Mouse (Mus musculus): ENCODE measurements around the gene Crybb1.

Crybb1 gene

DNA sequence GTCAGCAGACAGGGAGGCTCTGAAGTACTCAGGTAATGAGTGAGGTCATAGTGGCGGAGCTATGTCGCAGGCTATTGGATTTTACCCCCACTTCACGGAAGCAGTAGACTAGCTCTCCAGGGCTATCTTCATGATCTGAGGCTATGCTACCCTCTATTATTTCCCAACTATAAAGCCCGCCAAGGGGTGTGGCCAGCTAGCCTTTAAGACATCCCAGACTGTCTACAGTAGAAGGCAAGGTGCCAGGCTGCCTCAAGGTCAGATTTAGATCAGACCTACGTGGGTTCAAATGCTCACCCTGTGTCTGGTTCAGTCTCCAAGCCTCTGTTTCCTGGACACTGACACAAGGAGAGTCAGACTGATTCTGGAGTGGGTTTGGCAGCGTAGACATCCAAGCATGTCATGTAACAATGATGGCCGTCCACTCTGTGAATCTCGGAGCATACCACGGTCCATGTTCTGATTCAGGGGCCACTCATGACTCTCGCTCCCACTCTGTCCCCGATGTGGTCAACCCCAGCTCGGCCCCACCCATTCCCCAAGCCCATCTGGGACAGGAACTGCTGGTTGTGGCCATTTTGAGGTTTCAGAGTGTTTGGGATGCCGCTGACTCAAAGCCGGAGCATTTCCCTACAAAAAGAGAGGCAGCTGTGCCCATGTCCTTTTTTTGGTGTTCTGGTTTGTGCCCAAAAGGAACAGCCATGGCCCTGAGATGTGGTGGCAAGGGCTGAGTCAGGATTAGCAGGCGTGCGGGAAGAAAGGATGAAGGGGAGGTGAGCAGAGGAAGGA is 4.4 kb downstream of the Crybb1 start:
- in situ Hi-C loops (cut with MboI; ENCODE audit: unreplicated experiment in 2 of 2): loop anchor here in 1 of 2 experiments (25.0 kb wide), 2 partner anchors 877 to 1527 kb away; no protein-coding TSS in a partner anchor

DNA sequence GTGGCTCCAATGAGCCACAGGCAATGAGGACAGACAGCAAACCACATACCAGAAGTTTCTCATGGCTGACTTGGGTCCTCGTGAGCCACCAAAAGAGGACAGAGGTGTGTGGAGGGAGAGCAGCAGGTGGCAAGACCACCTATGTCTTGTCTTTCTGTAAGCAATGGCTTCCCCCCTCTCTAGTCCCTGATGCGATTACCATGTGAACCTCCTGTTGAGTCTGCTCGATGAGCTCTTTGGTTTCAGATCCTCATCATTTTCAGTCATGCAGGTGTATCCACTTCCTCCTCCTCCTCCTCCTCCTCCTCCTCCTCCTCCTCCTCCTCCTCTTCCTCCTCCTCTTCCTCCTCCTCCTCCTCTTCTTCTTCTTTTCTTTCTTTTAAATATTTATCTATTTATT is 5.2 kb downstream of the Crybb1 start:
- in situ Hi-C loops (cut with MboI; ENCODE audit: unreplicated experiment in 2 of 2): loop anchor here in 1 of 2 experiments (25.0 kb wide), 2 partner anchors 876 to 1526 kb away; no protein-coding TSS in a partner anchor

DNA sequence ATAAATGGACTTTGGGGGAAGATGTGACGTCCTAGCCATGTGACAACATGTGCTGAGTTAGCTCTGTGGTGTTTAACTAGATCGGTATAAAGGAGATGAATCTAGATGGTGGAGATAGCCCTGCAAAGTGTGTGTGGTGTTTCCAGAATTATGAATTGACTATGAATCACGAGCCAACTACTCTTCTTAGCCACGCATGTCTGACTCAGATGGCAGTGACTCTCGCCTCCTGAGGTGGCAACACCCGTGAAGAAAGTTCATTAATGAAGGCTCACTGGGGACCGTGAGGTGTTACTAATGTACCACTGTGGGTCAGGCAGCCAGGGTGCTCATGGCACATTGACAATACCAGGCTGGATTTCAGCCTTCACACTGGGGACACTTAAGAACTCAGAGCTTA is 8.5 kb downstream of the Crybb1 start:
- in situ Hi-C loops (cut with MboI; ENCODE audit: unreplicated experiment in 2 of 2): loop anchor here in 1 of 2 experiments (25.0 kb wide), 2 partner anchors 873 to 1523 kb away; no protein-coding TSS in a partner anchor

DNA sequence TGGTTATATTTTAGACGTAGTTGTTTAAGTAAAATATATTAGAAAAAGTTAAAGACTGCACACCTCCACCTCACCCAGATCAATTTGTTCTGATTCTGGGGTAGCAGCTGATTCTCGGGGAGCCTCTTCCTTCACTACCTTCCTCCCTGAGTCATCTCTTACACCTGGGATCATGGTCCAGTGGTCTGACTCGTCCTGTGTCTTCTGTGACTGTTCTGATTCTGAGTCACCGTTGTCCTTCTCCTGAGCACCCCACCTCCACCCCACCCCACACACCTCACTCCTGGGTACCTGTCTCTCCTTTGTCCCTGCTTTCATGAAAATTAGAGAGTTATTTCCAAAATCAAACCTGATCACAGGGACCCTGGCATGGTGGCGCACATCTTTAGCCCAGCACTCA is 9.5 kb downstream of the Crybb1 start:
- in situ Hi-C loops (cut with MboI; ENCODE audit: unreplicated experiment in 2 of 2): loop anchor here in 1 of 2 experiments (25.0 kb wide), 2 partner anchors 872 to 1522 kb away; no protein-coding TSS in a partner anchor

DNA sequence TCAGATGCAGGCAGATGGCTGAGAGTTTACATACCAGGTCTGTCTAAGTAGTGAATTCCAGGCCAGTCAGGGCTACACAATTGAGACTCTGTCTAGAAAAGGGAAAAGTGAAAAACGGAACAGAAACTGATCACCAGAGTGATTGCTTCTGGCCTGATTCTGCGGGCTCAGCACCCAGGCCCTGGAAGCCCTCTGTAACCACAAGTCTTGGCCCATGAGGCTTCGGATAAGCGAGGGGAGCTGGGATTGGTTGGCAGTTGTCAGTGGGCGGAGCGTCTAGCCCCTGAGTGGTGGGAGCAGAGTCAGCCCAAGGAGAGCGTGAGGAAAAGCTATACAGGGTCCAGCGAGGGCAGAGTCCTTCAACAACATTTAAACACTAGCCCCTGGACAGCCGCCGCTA is 9.9 kb downstream of the Crybb1 start:
- in situ Hi-C loops (cut with MboI; ENCODE audit: unreplicated experiment in 2 of 2): loop anchor here in 1 of 2 experiments (25.0 kb wide), 2 partner anchors 872 to 1522 kb away; no protein-coding TSS in a partner anchor

DNA sequence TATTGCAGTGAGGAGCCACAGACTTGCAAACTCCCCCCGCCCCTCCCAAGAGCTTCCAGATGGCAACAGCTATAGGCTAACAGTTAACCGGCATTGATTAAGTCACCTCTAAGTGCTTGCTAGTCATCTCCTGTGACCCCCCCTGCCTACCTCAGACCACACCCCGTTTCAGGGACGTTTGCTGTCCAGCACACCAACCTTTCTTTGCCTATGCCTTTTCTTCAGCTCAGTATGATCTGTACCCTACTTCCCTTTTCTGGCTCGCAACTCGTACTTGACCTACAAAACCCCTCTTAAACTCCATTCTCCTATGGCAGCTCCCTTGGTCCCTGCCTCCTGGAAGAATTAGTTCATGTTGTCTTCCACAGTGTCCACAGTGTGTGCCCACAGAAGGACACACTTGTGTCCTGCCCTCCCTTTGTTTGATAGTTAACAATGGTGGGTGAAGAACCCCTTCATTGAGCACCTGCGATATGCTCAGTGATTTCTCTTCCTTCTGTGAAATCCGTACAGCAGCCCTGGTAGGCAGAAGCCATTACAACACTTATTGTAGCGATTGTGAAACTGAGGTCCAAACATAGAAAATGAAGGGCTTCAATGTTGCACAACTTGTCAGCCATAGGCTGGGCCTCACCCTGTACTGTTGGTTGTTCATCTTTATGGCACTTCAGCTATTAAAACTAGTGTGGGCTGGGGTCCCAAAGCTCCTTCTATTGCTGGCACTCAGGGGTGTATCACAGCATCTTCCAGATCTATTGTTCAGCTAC is 10.6 kb downstream of the Crybb1 start:
- in situ Hi-C loops (cut with MboI; ENCODE audit: unreplicated experiment in 2 of 2): loop anchor here in 1 of 2 experiments (25.0 kb wide), 2 partner anchors 871 to 1521 kb away; no protein-coding TSS in a partner anchor

DNA sequence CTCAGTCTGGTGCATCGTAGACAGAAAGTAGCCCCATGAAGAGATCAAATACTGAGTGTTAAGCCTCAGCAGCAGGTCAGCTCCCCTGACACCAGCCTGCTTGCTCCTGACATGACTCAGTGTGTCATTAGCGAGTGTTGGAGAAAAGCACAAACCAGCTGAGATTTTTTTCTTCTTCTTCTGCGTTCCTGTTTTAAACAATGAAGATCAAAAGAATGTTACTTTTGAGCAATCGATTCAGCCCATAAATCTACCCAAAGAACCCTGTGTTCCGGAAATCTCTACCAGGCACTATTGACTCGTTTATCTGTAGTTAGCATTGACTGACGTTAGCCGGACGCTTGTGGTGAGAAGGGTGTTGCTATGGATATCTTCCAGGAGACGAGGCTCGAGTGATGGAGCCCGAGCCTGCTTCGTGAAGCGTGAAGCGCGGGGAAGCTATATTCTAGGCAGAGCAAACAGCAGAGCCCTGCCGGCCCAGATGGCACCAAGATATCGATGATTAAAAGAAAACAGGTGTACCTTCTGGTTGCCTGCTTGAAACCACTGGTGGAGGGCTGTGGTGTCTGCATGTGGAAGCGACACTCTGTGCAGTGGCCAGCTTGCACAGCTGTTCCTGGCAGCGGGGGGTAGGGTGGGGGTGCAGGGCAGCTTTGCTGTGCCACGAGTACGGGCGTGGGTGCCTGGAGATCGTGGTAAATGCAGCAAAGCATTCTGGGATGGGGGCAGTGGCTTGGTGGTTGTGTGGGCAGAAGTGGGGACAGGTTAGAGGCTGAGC is 15.3 kb downstream of the Crybb1 start:
- in situ Hi-C loops (cut with MboI; ENCODE audit: unreplicated experiment in 2 of 2): loop anchor here (10.0 to 25.0 kb wide), 4 partner anchors 54 to 1516 kb away; partner anchors contain the start of gene Tfip11 (in 1 of the 2)

DNA sequence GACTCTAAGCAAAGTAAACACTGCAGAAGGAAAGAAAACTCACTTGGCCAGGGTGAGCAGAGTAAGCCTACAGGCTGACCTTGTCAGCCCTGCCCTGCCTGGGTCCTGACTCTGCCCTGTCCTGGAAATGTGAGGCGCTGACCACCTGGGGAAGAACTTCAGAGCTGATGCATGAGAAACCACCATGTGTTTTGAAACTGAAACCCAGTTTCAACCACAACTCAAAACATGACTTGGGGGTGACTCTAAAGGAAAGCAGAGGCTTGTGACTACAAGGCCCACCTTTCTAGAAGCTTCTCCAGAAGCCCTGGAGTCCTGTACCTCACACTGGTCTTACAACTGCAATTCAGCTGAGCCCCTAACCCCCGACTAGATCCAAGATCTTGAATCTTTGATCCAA is 17.3 kb downstream of the Crybb1 start:
- in situ Hi-C loops (cut with MboI; ENCODE audit: unreplicated experiment in 2 of 2): loop anchor here (10.0 to 25.0 kb wide), 4 partner anchors 52 to 1514 kb away; partner anchors contain the start of gene Tfip11 (in 1 of the 2)

DNA sequence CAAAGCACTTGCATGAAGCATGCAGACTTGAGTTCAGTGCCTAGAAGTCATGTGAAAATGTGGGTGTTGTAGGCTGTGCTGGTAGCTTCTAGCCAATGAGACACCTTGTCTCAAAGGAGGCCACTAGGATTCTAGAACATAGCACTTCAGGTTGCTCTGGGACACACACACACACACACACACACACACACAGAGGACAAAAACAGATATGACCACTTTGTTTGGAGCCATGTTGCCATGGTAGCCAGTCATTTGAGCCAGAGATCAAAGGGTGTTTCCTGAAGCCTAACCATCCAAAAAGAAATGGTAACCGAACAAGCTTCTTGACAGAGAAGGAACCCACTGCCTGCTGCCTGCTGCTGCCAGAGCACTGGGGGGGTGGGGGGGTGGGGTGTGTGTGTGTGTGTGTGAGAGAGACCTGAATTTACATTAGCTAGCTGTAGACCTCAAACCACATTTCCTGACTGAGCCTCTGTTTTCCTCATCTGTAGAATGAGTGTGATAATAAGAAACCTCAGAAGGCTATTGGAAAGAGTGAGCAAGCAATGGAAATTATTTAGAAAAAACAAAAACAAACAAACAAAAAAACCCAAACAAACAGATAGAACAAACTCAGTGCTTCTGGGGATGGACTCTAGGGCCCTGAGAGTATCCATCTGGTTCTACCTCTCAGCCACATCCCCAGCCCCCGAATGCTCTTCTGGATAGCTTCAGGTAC is 18.3 kb downstream of the Crybb1 start:
- in situ Hi-C loops (cut with MboI; ENCODE audit: unreplicated experiment in 2 of 2): loop anchor here (10.0 to 25.0 kb wide), 4 partner anchors 51 to 1513 kb away; partner anchors contain the start of gene Tfip11 (in 1 of the 2)

DNA sequence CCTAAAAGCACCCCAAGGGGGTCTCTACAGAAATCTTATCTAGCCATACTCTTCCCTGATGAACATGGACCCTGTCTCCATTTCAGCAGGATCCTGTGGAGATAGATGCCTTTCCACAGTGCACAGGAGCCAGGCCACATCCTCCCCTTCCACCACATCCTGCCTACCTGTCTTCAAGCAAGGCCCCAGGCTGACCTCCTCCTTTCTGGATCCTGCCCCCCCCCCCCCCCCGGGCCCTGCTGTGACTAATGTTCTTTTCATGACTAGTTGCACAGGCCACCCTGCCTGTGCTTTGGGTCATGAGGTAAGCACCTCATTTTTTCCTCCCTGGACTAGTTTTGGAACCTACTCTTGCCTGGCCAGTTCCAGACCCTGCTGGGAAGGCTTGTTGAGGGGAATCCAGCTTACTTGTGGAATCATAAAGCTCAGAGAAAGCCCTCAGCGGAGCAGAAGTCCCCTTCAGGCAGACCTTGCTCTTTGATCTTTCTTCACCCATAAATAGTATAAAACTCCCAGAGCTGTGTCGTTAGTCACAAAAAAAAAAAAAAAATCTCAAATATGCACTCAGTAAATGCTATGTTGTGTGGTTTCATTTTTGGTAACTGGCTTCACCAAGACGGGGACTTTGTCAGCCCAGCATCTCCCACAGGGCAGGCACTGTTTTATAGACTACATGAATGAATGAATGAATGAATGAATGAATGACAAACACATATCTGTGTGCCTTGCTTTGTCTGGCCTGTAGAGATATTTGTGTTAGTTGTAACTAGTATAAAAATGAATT is 19.6 kb downstream of the Crybb1 start:
- in situ Hi-C loops (cut with MboI; ENCODE audit: unreplicated experiment in 2 of 2): loop anchor here in 1 of 2 experiments (10.0 to 25.0 kb wide), 3 partner anchors 50 to 1512 kb away; partner anchors contain the start of gene Tfip11

DNA sequence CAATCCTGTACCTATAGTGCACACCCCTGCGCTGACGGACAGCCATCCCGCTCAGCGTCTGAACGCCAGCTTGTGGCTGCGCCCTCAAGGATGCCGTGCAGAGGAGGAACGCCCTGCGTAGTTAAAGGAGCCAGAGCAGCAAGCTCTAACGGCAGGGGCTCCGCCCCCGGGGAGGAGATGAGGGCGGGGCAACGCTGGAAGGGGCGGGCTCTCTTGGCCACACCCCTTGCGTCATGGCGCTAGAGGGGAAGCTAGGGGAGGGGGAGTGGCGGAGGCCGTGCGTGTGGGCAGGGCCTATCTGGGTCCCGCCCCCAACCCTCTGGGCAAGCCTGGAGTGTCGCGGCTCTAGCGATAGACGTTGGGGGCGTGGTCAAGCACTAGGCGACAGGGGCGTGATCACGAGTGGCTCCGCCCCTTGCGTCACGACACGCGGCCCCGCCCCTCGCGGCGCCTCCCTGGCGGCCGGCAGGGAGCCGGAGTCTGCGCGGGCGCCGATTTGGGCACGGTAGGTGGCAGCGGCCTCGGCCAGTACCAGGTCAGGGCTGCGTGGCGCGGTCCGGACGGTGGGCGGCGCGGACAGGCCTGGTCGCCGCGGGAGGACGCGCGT is 20.8 kb downstream of the Crybb1 start, which contains the start of gene Tpst2:
Gene Tpst2, plus strand, starts transcription at position 425 of the 607 bp plus-strand sequence.
- in situ Hi-C loops (cut with MboI; ENCODE audit: unreplicated experiment in 2 of 2): loop anchor here in 1 of 2 experiments (10.0 to 25.0 kb wide), 3 partner anchors 48 to 1511 kb away; partner anchors contain the start of gene Tfip11

DNA sequence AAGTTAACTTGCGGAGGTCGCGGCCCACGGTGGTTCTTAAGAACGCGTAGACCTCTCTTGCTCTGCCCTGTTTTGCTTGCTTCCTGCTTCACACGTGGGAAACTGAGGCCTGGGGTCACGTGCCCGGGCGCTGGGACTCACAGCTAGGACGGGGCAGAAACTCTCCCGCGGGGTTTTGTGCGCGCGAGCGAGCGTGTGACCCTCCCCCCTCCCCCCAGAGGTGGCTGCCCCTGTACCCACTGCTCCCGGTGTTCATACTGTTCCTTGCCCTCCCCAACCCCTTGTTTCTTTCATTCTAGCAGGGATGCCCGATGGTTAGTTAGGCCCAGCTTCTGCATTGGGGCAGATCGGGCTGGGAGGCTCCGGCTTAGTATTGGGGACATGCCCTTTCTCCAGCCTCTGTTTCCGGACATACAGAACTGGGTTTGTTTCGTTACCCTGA is 21.3 kb downstream of the Crybb1 start:
- in situ Hi-C loops (cut with MboI; ENCODE audit: unreplicated experiment in 2 of 2): loop anchor here in 1 of 2 experiments (10.0 to 25.0 kb wide), 3 partner anchors 48 to 1510 kb away; partner anchors contain the start of gene Tfip11

DNA sequence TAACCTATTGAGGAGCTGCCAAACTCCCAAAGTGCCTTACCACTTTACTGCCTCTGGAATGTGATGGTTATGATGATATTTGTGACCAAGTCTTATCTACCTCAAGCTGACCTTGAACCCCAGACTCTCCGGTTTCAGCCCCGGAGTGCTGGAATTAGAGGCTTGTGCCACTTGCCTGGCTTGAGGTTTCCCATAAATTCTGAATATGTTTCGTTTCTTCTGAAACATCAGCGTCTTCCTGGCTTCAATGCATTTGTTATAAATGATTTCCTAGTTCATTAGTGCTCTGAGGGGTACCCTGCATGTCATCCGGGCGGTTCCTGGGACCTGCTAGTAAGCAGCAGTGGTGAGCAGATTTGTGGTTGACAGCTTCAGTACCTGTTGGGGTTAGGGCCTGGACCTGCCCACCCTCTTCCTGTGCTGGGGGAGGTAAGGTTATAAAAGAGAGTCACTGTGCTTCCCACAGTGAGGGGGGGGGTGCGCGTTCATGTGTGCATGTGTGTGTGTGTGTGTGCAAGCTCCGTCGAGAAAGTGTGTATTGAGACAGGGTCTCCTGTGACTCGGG is 22.4 kb downstream of the Crybb1 start:
- in situ Hi-C loops (cut with MboI; ENCODE audit: unreplicated experiment in 2 of 2): loop anchor here in 1 of 2 experiments (10.0 to 25.0 kb wide), 3 partner anchors 47 to 1509 kb away; partner anchors contain the start of gene Tfip11

DNA sequence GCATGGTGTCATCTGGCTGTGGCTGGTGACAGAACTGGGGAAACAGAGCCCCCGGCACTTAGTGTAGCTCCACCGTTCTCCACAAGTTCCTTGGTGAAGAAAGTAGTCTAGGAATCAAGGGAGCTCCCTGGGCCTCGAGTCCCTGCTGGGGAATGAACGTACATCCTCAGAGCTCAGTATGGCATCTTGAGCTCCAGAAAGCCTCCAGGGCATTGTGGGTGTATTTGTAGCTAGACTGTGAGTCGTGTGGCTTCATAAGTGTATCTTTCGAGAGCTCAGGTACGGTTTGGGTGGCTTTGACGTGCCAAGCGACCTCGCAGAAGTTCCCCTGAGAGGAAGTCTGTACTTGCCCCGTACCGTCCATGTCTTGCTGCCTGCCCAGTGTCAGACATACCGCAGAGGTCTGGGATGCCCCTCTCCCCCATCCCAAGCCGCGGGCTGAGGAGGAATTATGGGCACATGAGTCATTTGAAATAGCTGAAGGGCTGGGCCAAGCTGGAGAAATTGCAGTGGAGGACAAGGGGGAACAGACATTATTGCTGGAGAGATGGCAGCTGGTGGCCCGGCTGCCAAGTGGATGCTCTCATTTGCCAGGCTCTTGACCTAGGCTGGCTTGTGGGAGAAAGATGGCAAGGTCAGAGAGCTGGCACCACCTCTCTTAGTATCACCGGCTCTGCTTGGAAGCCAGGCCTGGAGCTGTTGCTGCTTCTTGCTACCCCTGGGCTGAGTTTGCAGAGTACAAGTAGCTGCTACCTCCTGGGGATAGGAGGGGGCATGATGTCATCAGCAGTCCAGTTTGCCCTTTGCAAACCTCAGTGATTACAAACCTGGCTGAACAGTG is 23.8 kb downstream of the Crybb1 start:
- in situ Hi-C loops (cut with MboI; ENCODE audit: unreplicated experiment in 2 of 2): loop anchor here in 1 of 2 experiments (10.0 to 25.0 kb wide), 3 partner anchors 45 to 1508 kb away; partner anchors contain the start of gene Tfip11

DNA sequence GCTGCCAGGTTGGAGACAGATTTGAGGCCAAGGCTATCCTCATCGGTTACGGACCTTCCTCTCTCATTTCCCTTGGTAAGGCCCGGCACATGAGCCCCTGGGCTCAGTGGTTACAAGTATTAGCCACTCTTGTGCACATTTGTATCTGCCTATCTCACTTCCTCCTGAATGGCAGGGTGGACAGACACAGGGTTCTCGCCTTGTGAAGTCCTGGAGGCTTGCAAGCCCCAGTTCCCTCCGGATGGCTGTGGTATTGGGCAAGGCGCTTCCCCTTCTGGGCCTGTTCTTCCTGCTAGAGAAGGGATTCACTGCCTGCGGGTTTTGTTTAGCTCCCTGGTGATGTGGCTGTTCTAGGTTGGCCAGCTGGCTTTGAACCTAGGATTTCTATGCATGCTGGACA is 24.5 kb downstream of the Crybb1 start:
- in situ Hi-C loops (cut with MboI; ENCODE audit: unreplicated experiment in 2 of 2): loop anchor here in 1 of 2 experiments (25.0 kb wide), 1 partner anchor 1507 kb away; no protein-coding TSS in a partner anchor

Measured in v-Abl transformed pro-B cells (cell line).